Mouse (Mus musculus) limb, embryonic 15.5 days (tissue): ENCODE results near the gene Arhgap4. TPM values are rescaled to one million over a fixed set of nuclear protein-coding genes. Genes with fewer than 3 reads are reported as not detected.

ENCODE experiments used
- ATAC-seq: fragments of 200-750 bp; cut with Nextera tagmentation; 2 replicates; pipeline ENCODE4 v1.8.0; 2017; ENCODE audit warnings: low read depth, moderate TSS enrichment; ENCODE audit not compliant: insufficient number of reproducible peaks, low FRiP score, low TSS enrichment
- H3K27ac ChIP-seq: fragments of 300-500 bp; sonication (generic); 2 replicates; pipeline ENCODE4 v1.5.1; 2015; ENCODE audit warnings: moderate library complexity, mild to moderate bottlenecking, inconsistent platforms
- H3K27me3 ChIP-seq: fragments of 300-500 bp; sonication (generic); 2 replicates; pipeline ENCODE4 v1.6.1; 2015; ENCODE audit warnings: inconsistent platforms
- H3K36me3 ChIP-seq: fragments of 300-500 bp; sonication (generic); 2 replicates; pipeline ENCODE4 v1.6.1; 2015; ENCODE audit warnings: inconsistent platforms
- H3K4me1 ChIP-seq: fragments of 300-500 bp; sonication (generic); 2 replicates; pipeline ENCODE4 v1.6.1; 2015; ENCODE audit warnings: inconsistent platforms
- H3K4me2 ChIP-seq: fragments of 300-500 bp; sonication (generic); 2 replicates; pipeline ENCODE4 v1.6.1; 2015; ENCODE audit warnings: mild to moderate bottlenecking, inconsistent platforms
- H3K4me3 ChIP-seq: fragments of 300-500 bp; sonication (generic); 2 replicates; pipeline ENCODE4 v1.5.1; 2015; ENCODE audit warnings: mild to moderate bottlenecking, inconsistent platforms
- H3K9ac ChIP-seq: fragments of 300-500 bp; sonication (generic); 2 replicates; pipeline ENCODE4 v1.6.1; 2015; ENCODE audit warnings: inconsistent platforms
- H3K9me3 ChIP-seq: fragments of 300-500 bp; sonication (generic); 2 replicates; pipeline ENCODE4 v1.6.1; 2016; ENCODE audit warnings: inconsistent platforms
- WGBS: fragments of 180-500 bp; shearing (Covaris S2); methylation state at CpG from one replicate; pipeline ENCODE4 v1.1.7; 2015; 5-methylcytosine and 5-hydroxymethylcytosine counted together
- polyA plus RNA-seq: library from polyadenylated mRNA; unstranded; fragments of >200 nt; fragmentation: Nextera tagmentation; extraction: Ambion mirVana; gene quantifications from 2 replicates; pipeline ENCODE4 v1.2.1, GENCODE M21; 2015

The Arhgap4 gene
- polyA plus RNA-seq, 1 experiment from 2014 or later = 3.6 TPM

- H3K4me2 ChIP-seq = no peak overlapping the region
- 87% methylated on average over 2 of the region's 2 CpGs for WGBS
Measured at GRCm38 (mm10) chrX:73911588-73911987, 10.1 kb downstream of the Arhgap4 start.

GRCm38 (mm10) chrX:73911156-73911555, 10.5 kb downstream of the Arhgap4 start:
- H3K9me3 ChIP-seq = no peaks in the 10 kb centered on the region
- peaks cover 9% of the 10 kb centered on the region; the same call in 1 of the 2 replicates for H3K27me3 ChIP-seq

More at GRCm38 (mm10) chrX:73911588-73911987, 10.1 kb downstream of the Arhgap4 start:
- Histone ChIP-seq H3K27ac (no peak overlapping the region), H3K4me3 (no peak overlapping the region), H3K27me3 (peaks cover 9% of the 10 kb centered on the region; the same call in 1 of the 2 replicates), H3K9ac (no peak overlapping the region), H3K4me1 (peaks cover 3% of the 10 kb centered on the region; the same call in 1 of the 2 replicates), H3K36me3 (no peaks in the 10 kb centered on the region), H3K9me3 (no peaks in the 10 kb centered on the region)
- ATAC-seq = no peak

GRCm38 (mm10) chrX:73910451-73910850, 11.2 kb downstream of the Arhgap4 start:
- Histone ChIP-seq H3K4me2 (no peak overlapping the region), H3K36me3 (no peaks in the 10 kb centered on the region), H3K9ac (no peak overlapping the region), H3K27me3 (peaks cover 9% of the 10 kb centered on the region; the same call in 1 of the 2 replicates), H3K27ac (no peak overlapping the region), H3K4me1 (peaks cover 3% of the 10 kb centered on the region; the same call in 1 of the 2 replicates), H3K4me3 (no peak overlapping the region), H3K9me3 (no peaks in the 10 kb centered on the region)
- no peak for ATAC-seq

More at GRCm38 (mm10) chrX:73911156-73911555, 10.5 kb downstream of the Arhgap4 start:
- Histone ChIP-seq H3K4me3 (peak overlapping the region; percentile 9; the same call in 1 of the 2 replicates), H3K36me3 (no peaks in the 10 kb centered on the region), H3K4me1 (peaks cover 3% of the 10 kb centered on the region; the same call in 1 of the 2 replicates), H3K9ac (no peak overlapping the region), H3K4me2 (peak overlapping the region; percentile 37), H3K27ac (no peak overlapping the region)
- WGBS = 14% methylated on average over 26 of the region's 26 CpGs
- ATAC-seq = no peak

GRCm38 (mm10) chrX:73910049-73910448, 11.6 kb downstream of the Arhgap4 start:
- Histone ChIP-seq H3K9ac (no peak overlapping the region), H3K27me3 (peaks cover 9% of the 10 kb centered on the region; the same call in 1 of the 2 replicates), H3K4me3 (no peak overlapping the region), H3K4me1 (peaks cover 3% of the 10 kb centered on the region; the same call in 1 of the 2 replicates), H3K27ac (no peak overlapping the region), H3K36me3 (no peaks in the 10 kb centered on the region), H3K9me3 (no peaks in the 10 kb centered on the region), H3K4me2 (no peak overlapping the region)
- WGBS = 77% methylated on average over 1 of the region's 1 CpGs
- no peak for ATAC-seq

GRCm38 (mm10) chrX:73897959-73898358, 23.7 kb downstream of the Arhgap4 start:
- Histone ChIP-seq H3K4me3 (no peak overlapping the region), H3K9ac (no peak overlapping the region), H3K27me3 (0 out of 2 replicates have a peak, but pooled peaks cover 6% of the 10 kb centered on the region), H3K9me3 (no peaks in the 10 kb centered on the region), H3K4me1 (no peaks in the 10 kb centered on the region), H3K36me3 (no peaks in the 10 kb centered on the region), H3K27ac (no peak overlapping the region), H3K4me2 (no peak overlapping the region)
- 78% methylated on average over 3 of the region's 3 CpGs for WGBS
- ATAC-seq = no peak

GRCm38 (mm10) chrX:73895719-73896118, 26.0 kb downstream of the Arhgap4 start, which contains the start of gene L1cam:
Gene L1cam, minus strand, starts transcription at chrX:73896105.
- Histone ChIP-seq H3K4me2 (no peak within 1 kb of the TSS), H3K4me1 (no peaks in the 10 kb centered on the region), H3K9ac (no peak within 1 kb of the TSS), H3K9me3 (no peaks in the 10 kb centered on the region), H3K27ac (no peak within 1 kb of the TSS), H3K4me3 (no peak within 1 kb of the TSS), H3K27me3 (0 out of 2 replicates have a peak, but pooled peaks cover 9% of the 10 kb centered on the region), H3K36me3 (no peaks in the 10 kb centered on the region)
- no peak for ATAC-seq
- 18% methylated on average over 2 of the region's 2 CpGs for WGBS

- ATAC-seq = no peak
- H3K27ac ChIP-seq = no peak overlapping the region
Measured at GRCm38 (mm10) chrX:73892833-73893232, 28.8 kb downstream of the Arhgap4 start.

GRCm38 (mm10) chrX:73891551-73892152, 30.0 kb downstream of the Arhgap4 start, which contains the start of gene Avpr2:
Gene Avpr2, plus strand, starts transcription at chrX:73892102.
- Histone ChIP-seq H3K27me3 (0 out of 2 replicates have a peak, but pooled peaks cover 5% of the 10 kb centered on the region), H3K4me3 (no peak within 1 kb of the TSS), H3K36me3 (no peaks in the 10 kb centered on the region), H3K9ac (no peak within 1 kb of the TSS), H3K4me2 (no peak within 1 kb of the TSS), H3K9me3 (no peaks in the 10 kb centered on the region), H3K27ac (no peak within 1 kb of the TSS), H3K4me1 (no peaks in the 10 kb centered on the region)
- ATAC-seq = no peak
- 65% methylated on average over 6 of the region's 6 CpGs for WGBS

More at GRCm38 (mm10) chrX:73892833-73893232, 28.8 kb downstream of the Arhgap4 start:
- Histone ChIP-seq H3K4me3 (no peak overlapping the region), H3K9ac (no peak overlapping the region), H3K4me2 (no peak overlapping the region), H3K36me3 (no peaks in the 10 kb centered on the region), H3K4me1 (no peaks in the 10 kb centered on the region), H3K27me3 (0 out of 2 replicates have a peak, but pooled peaks cover 5% of the 10 kb centered on the region), H3K9me3 (no peaks in the 10 kb centered on the region)
- WGBS = 90% methylated on average over 14 of the region's 14 CpGs

GRCm38 (mm10) chrX:73881463-73881862, 40.2 kb downstream of the Arhgap4 start:
- 0 out of 2 replicates have a peak, but pooled peaks cover 6% of the 10 kb centered on the region for H3K4me1 ChIP-seq
- H3K27me3 ChIP-seq = peaks cover 22% of the 10 kb centered on the region
- H3K9ac ChIP-seq = no peak overlapping the region
- no peaks in the 10 kb centered on the region for H3K9me3 ChIP-seq
- no peak overlapping the region for H3K27ac ChIP-seq
- no peak for ATAC-seq
- 14% methylated on average over 6 of the region's 6 CpGs for WGBS
- H3K4me3 ChIP-seq = no peak overlapping the region
- no peaks in the 10 kb centered on the region for H3K36me3 ChIP-seq
- H3K4me2 ChIP-seq = no peak overlapping the region; the same call in 1 of the 2 replicates

- no peak for ATAC-seq
- peak overlapping the region; percentile 70 for H3K4me2 ChIP-seq
- H3K27ac ChIP-seq = no peak overlapping the region
- 31% methylated on average over 16 of the region's 16 CpGs for WGBS
- peak overlapping the region; percentile 41 for H3K4me3 ChIP-seq
- H3K9ac ChIP-seq = no peak overlapping the region
- no peaks in the 10 kb centered on the region for H3K9me3 ChIP-seq
- H3K36me3 ChIP-seq = no peaks in the 10 kb centered on the region
- H3K4me1 ChIP-seq = 0 out of 2 replicates have a peak, but pooled peaks cover 6% of the 10 kb centered on the region
- peaks cover 22% of the 10 kb centered on the region for H3K27me3 ChIP-seq
Measured at GRCm38 (mm10) chrX:73881036-73881427, 40.6 kb downstream of the Arhgap4 start.

- no peak for ATAC-seq
Measured at GRCm38 (mm10) chrX:73880194-73881035, 41.3 kb downstream of the Arhgap4 start.

More at GRCm38 (mm10) chrX:73880194-73881035, 41.3 kb downstream of the Arhgap4 start:
- peak overlapping the region; percentile 41 for H3K4me3 ChIP-seq
- H3K9me3 ChIP-seq = no peaks in the 10 kb centered on the region
- H3K27me3 ChIP-seq = peaks cover 22% of the 10 kb centered on the region
- WGBS = 20% methylated on average over 31 of the region's 48 CpGs
- no peak overlapping the region for H3K9ac ChIP-seq
- H3K4me2 ChIP-seq = peak overlapping the region; percentile 70
- H3K36me3 ChIP-seq = no peaks in the 10 kb centered on the region
- no peak overlapping the region for H3K27ac ChIP-seq
- H3K4me1 ChIP-seq = 0 out of 2 replicates have a peak, but pooled peaks cover 6% of the 10 kb centered on the region
